Mouse (Mus musculus) forebrain, embryonic 15.5 days (tissue): ENCODE measurements around the gene Slc41a2. TPM values are rescaled to one million over a fixed set of nuclear protein-coding genes. Genes with fewer than 3 reads are reported as not detected.
A peak's percentile ranks its signal among the peaks of the same experiment; 100 is the strongest.

Experiments
- ATAC-seq: fragments of 200-750 bp; cut with Nextera tagmentation; replicated peaks from 2 replicates; pipeline ENCODE4 v1.8.0; 2017; ENCODE audit warnings: mild to moderate bottlenecking, moderate TSS enrichment, moderate library complexity
- H3K27ac ChIP-seq: fragments of 300-500 bp; sonication (generic); replicated peaks from 2 replicates; pipeline ENCODE4 v1.5.1; 2015; ENCODE audit warnings: mild to moderate bottlenecking, inconsistent platforms
- H3K27me3 ChIP-seq: fragments of 300-500 bp; sonication (generic); 2 replicates; pipeline ENCODE4 v1.6.1; 2015; ENCODE audit warnings: inconsistent platforms
- H3K36me3 ChIP-seq: fragments of 300-500 bp; sonication (generic); 2 replicates; pipeline ENCODE4 v1.6.1; 2015; ENCODE audit warnings: mild to moderate bottlenecking, inconsistent platforms
- H3K4me1 ChIP-seq: fragments of 300-500 bp; sonication (generic); 2 replicates; pipeline ENCODE4 v1.6.1; 2015; ENCODE audit warnings: inconsistent platforms
- H3K4me2 ChIP-seq: fragments of 300-500 bp; sonication (generic); replicated peaks from 2 replicates; pipeline ENCODE4 v1.6.1; 2015; ENCODE audit warnings: mild to moderate bottlenecking, inconsistent platforms
- H3K4me3 ChIP-seq: fragments of 300-500 bp; sonication (generic); 2 replicates; pipeline ENCODE4 v1.5.1; 2015; ENCODE audit warnings: mild to moderate bottlenecking, inconsistent platforms
- H3K9ac ChIP-seq: fragments of 300-500 bp; sonication (generic); replicated peaks from 2 replicates; pipeline ENCODE4 v1.6.1; 2015; ENCODE audit warnings: mild to moderate bottlenecking, inconsistent platforms
- H3K9me3 ChIP-seq: fragments of 300-500 bp; sonication (generic); 2 replicates; pipeline ENCODE4 v1.6.1; 2016; ENCODE audit warnings: inconsistent platforms
- WGBS: fragments of 180-500 bp; shearing (Covaris S2); methylation state at CpG from one replicate; pipeline ENCODE4 v1.1.7; 2015; ENCODE audit warnings: mixed read lengths; 5-methylcytosine and 5-hydroxymethylcytosine counted together
- polyA plus RNA-seq: library from polyadenylated mRNA; unstranded; fragments of >200 nt; fragmentation: Nextera tagmentation; extraction: Ambion mirVana; gene quantifications from 2 replicates; pipeline ENCODE4 v1.2.1, GENCODE M21; 2015

The Slc41a2 gene
- polyA plus RNA-seq, 1 experiment from 2014 or later = 4.4 TPM

DNA sequence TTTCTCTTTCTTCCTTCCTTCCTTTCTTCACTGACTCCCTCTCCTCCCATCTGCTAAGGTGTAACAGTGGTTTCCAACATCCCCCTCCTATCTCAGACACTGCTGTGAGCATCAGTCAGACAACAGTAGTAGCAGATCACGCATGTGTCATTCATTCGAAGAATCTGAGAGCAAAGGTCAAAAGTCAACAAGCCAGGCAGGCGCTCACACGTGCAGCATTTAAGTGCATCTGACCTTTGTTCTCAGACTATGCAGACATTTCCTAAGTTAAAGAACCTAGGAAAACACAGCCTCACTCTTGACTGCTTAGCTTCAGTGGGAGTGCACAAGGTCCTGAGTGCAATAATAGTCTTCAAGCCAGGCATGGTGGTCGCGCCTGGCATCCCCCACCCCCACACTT, 93.6 kb downstream of the Slc41a2 start:
- Histone ChIP-seq H3K4me3 (no peak overlapping the region), H3K9me3 (no peaks in the 10 kb centered on the region), H3K27me3 (no peaks in the 10 kb centered on the region), H3K4me1 (peaks cover 6% of the 10 kb centered on the region), H3K9ac (no peak overlapping the region), H3K27ac (no peak overlapping the region), H3K36me3 (no peaks in the 10 kb centered on the region), H3K4me2 (no peak overlapping the region)
- WGBS = 92% methylated on average over 6 of the region's 6 CpGs
- ATAC-seq = no peak

DNA sequence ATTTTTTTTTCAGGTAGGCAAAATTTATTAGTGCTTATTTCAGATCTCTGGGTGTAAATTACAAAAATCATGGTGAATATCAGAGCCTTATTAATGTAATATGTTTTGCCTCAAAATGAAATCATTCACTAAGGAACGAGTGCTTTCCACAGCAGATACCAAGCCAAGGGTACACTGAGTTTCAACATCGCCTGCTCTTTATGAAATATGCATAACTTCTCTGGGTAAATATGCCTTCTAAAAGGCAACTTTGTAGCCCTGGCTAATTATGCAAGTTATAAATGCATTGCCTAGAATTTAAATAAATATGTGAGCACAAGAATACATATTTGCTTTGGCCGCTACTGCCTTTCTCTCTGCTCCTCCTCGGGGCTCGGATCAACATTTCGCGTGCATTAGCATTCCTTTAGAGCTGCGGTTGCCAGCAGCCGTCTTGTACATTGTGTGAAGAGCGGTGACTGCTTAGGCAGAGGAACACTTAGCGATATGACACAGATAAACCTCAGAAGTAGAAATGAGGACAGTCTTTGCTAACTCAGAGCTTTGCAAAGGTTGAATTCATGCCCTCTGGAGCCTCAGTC, 95.5 kb downstream of the Slc41a2 start:
- H3K4me2 ChIP-seq = no peak overlapping the region
- H3K4me3 ChIP-seq = no peak overlapping the region
- peaks cover 6% of the 10 kb centered on the region for H3K4me1 ChIP-seq
- H3K27me3 ChIP-seq = no peaks in the 10 kb centered on the region
- no peak overlapping the region for H3K27ac ChIP-seq
- 39% methylated on average over 11 of the region's 11 CpGs for whole genome bisulfite sequencing
- no peak overlapping the region for H3K9ac ChIP-seq
- ATAC-seq = 0 out of 2 replicates have a peak, but pooled peaks have one; percentile 53
- H3K9me3 ChIP-seq = no peaks in the 10 kb centered on the region
- no peaks in the 10 kb centered on the region for H3K36me3 ChIP-seq

DNA sequence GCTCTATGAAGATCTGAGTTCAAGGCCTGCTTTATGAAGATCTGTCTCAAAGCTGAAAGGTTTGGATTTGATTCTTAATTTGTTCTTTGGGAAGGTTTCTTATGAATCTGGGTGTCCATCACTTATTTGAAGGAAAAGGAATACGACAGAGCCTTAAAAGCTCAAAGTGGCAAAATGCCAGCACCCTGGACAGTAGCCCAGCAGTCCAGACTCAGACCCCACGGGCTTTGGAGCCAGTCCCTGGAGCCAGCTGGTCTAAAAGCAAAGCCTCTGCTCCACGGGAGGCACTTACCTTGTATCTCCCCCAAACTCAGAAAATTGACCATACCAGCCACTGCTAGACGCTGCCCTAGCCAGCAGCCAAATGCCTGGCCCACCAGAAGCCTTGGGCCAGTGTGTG, 103.3 kb downstream of the Slc41a2 start:
- Histone ChIP-seq H3K9ac (no peak overlapping the region), H3K27ac (no peak overlapping the region), H3K4me2 (no peak overlapping the region), H3K4me1 (peaks cover 3% of the 10 kb centered on the region; the same call in 1 of the 2 replicates), H3K27me3 (no peaks in the 10 kb centered on the region), H3K4me3 (no peak overlapping the region), H3K9me3 (no peaks in the 10 kb centered on the region), H3K36me3 (no peaks in the 10 kb centered on the region)
- no peak for ATAC-seq
- 57% methylated on average over 4 of the region's 4 CpGs for WGBS

DNA sequence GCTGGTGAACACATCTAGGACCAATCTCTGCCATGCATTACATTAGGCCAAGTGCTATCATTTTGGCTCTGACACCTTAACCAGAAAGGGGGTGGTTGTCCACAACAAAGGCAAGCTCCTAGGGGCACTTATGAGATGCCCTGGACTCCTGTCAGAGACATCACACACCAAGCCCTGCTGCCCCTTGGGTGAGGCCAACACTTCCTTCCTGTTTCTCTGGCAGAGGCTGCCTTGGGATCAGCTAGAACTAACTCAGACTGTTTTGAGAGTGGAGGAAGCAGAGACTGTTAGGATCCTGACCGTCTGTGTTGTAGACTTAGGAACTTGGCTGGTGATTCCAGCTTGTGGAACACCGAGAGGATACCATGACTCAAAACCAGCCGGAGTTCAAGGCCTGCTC, 103.7 kb downstream of the Slc41a2 start:
- ATAC-seq = no peak
- Histone ChIP-seq H3K4me2 (no peak overlapping the region), H3K9me3 (no peaks in the 10 kb centered on the region), H3K27me3 (no peaks in the 10 kb centered on the region), H3K9ac (no peak overlapping the region), H3K4me3 (no peak overlapping the region), H3K36me3 (no peaks in the 10 kb centered on the region), H3K27ac (no peak overlapping the region), H3K4me1 (peaks cover 3% of the 10 kb centered on the region; the same call in 1 of the 2 replicates)
- WGBS = 94% methylated on average over 3 of the region's 3 CpGs

DNA sequence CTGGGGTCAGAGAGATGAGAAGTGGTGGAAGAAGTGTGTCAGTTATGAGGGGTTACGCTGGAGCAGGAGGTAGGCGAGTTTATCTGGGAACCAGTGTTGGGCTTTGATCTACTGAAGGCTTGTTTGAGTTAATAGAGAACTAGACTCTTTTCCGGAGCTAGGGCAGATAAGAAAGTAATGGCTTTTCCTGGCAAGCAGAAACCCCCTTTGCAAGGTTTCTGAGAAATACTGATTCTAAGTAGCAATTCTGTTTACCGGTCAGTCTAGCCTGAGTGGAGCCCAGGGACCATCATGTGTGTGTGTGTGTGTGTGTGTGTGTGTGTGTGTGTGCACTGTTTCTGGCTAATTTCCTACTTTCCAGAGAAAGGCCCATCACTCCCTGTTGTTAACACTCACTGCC, 109.1 kb downstream of the Slc41a2 start:
- H3K36me3 ChIP-seq = no peaks in the 10 kb centered on the region
- H3K27ac ChIP-seq = no peak overlapping the region
- 94% methylated on average over 4 of the region's 4 CpGs for WGBS
- no peak overlapping the region for H3K4me2 ChIP-seq
- no peaks in the 10 kb centered on the region for H3K4me1 ChIP-seq
- no peaks in the 10 kb centered on the region for H3K27me3 ChIP-seq
- no peaks in the 10 kb centered on the region for H3K9me3 ChIP-seq
- no peak overlapping the region for H3K9ac ChIP-seq
- H3K4me3 ChIP-seq = no peak overlapping the region
- no peak for ATAC-seq

DNA sequence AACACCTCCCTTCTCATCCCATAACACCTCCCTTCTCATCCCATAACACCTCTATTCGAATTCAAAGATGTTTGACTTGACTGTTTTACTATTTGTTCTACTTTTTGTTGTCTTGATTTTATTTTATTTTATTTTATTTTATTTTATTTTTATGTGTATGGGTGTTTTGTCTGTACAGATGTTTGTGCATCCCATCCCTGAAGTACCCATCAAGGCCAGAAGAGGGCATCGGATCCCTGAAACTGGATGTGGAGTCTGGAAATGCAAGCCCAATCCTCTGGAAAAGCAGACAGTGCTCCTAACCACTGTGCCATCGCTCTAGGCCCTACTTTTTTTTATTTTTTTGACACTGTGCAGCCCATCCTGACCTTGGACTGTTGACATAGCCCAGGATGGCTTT, 112.7 kb downstream of the Slc41a2 start:
- Histone ChIP-seq H3K4me3 (no peak overlapping the region), H3K27me3 (no peaks in the 10 kb centered on the region), H3K4me2 (no peak overlapping the region), H3K27ac (no peak overlapping the region), H3K9me3 (no peaks in the 10 kb centered on the region), H3K4me1 (no peaks in the 10 kb centered on the region; the same call in 1 of the 2 replicates), H3K9ac (no peak overlapping the region), H3K36me3 (no peaks in the 10 kb centered on the region)
- WGBS = 48% methylated on average over 3 of the region's 3 CpGs
- ATAC-seq = no peak

DNA sequence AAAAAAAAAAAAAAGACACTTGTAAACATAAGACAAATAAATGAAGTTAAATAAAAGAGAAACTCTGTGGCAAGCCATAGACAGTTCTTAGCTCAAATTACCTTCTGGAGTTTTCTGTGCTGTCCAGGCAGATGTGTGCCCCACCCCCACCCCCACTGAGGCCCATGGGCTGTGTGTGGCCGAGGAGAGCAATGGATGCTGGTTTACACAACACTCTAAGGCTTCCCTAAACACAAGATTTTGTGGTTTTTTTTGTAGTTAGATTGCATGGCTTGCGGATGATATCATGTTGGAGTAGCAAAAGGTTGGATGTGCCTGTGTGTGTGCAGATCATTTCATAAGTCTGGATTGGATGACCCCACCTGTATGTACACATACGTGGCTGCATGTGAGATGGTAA, 116.8 kb downstream of the Slc41a2 start:
- no peak for ATAC-seq
- Histone ChIP-seq H3K4me1 (no peaks in the 10 kb centered on the region; the same call in 1 of the 2 replicates), H3K9me3 (no peaks in the 10 kb centered on the region), H3K27me3 (no peaks in the 10 kb centered on the region), H3K4me2 (no peak overlapping the region), H3K9ac (no peak overlapping the region), H3K27ac (no peak overlapping the region), H3K4me3 (no peak overlapping the region), H3K36me3 (no peaks in the 10 kb centered on the region)
- WGBS = 88% methylated on average over 3 of the region's 3 CpGs

DNA sequence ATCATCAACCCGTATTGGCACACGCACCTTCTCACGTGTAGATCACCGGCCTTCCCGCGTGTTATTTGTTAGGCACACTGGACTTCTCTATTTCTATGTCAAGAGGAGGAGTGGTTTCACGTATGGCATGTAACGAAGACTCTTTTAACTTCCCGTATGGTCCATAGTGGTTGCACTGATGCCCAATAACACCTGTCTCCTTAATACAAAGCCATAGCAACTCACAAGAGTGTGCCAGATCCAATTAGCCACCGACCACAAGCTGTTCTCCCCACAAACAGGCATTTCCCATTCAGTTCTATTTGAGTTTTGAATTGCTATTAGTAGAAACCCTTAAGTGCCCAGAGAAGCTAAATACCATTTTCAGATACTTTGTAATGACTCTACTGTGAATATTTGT, 117.5 kb downstream of the Slc41a2 start:
- H3K4me3 ChIP-seq = no peak overlapping the region
- peak; percentile 46 for ATAC-seq
- H3K9ac ChIP-seq = no peak overlapping the region
- H3K27ac ChIP-seq = no peak overlapping the region
- H3K9me3 ChIP-seq = no peaks in the 10 kb centered on the region
- no peaks in the 10 kb centered on the region; the same call in 1 of the 2 replicates for H3K4me1 ChIP-seq
- H3K27me3 ChIP-seq = no peaks in the 10 kb centered on the region
- no peaks in the 10 kb centered on the region for H3K36me3 ChIP-seq
- WGBS = 51% methylated on average over 10 of the region's 10 CpGs
- no peak overlapping the region for H3K4me2 ChIP-seq

DNA sequence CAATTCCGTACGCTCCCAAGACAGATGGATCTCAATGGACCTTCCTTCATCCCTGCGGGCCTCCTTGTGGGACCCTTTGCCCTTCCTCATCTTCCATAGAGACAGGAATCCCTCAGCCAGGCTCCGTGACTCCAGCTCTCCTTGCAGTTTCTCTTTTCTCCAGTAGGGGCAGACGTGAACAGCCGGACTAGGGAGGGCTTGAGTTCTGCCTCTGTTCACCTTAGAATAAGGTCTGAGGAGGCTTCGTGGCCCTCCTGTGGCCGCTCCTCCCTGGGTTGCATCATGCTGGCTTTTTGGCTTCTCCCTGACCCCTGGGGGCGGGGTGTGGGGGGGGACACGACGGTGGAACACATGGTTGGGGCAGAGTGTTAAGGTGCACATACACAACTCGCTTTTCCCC, 118.0 kb downstream of the Slc41a2 start:
- 26% methylated on average over 12 of the region's 12 CpGs for WGBS
- no peaks in the 10 kb centered on the region for H3K9me3 ChIP-seq
- H3K4me3 ChIP-seq = no peak overlapping the region
- peak; percentile 49 for ATAC-seq
- no peak overlapping the region for H3K27ac ChIP-seq
- no peaks in the 10 kb centered on the region for H3K36me3 ChIP-seq
- H3K9ac ChIP-seq = no peak overlapping the region
- no peaks in the 10 kb centered on the region; the same call in 1 of the 2 replicates for H3K4me1 ChIP-seq
- no peaks in the 10 kb centered on the region for H3K27me3 ChIP-seq
- no peak overlapping the region for H3K4me2 ChIP-seq

DNA sequence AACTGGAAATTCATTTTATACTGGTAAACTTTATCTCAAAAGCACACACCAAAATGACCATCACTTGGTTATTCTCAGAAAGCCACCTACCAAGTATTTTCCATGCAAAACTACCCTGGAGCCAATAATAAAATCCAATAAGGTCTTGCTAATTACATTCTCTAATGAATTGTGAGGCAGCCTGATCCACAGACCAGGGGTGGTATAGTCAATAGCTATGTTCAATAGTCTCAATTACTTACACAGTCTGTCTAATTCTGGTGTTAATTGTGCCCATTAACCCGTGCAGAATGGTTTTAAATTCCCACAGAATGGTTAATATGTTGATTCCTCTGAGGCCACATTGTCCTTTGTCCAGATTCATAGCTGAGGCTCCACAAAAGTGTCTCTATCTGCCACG, 118.9 kb downstream of the Slc41a2 start:
- Histone ChIP-seq H3K27ac (no peak overlapping the region), H3K9ac (no peak overlapping the region), H3K27me3 (no peaks in the 10 kb centered on the region), H3K9me3 (no peaks in the 10 kb centered on the region), H3K36me3 (no peaks in the 10 kb centered on the region), H3K4me1 (no peaks in the 10 kb centered on the region; the same call in 1 of the 2 replicates), H3K4me2 (no peak overlapping the region), H3K4me3 (no peak overlapping the region)
- ATAC-seq = no peak
- WGBS = 17% methylated on average over 2 of the region's 2 CpGs

DNA sequence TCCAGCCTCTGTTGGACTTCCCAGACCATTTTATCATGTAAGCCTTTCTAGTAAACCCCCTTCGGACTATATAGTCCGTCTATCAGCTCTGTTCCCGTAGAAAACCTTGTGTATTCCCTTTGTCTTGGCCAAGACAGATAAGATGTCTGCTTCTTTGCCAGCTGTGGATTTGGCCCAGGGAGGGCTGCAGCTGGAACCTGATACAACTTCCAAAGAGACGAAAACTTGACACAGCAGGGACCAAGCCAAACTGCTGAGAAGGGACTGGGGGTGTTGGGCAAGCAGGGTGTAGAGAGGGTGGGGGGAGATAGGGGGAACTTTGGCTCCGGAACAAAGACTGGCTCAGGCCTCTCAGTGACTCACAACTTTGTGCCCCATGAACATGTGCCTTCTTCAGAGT, 120.4 kb downstream of the Slc41a2 start:
- Histone ChIP-seq H3K4me3 (no peak overlapping the region), H3K9ac (no peak overlapping the region), H3K27me3 (no peaks in the 10 kb centered on the region), H3K27ac (no peak overlapping the region), H3K9me3 (no peaks in the 10 kb centered on the region), H3K36me3 (no peaks in the 10 kb centered on the region), H3K4me2 (no peak overlapping the region), H3K4me1 (no peaks in the 10 kb centered on the region; the same call in 1 of the 2 replicates)
- no peak for ATAC-seq
- 83% methylated on average over 5 of the region's 5 CpGs for WGBS

DNA sequence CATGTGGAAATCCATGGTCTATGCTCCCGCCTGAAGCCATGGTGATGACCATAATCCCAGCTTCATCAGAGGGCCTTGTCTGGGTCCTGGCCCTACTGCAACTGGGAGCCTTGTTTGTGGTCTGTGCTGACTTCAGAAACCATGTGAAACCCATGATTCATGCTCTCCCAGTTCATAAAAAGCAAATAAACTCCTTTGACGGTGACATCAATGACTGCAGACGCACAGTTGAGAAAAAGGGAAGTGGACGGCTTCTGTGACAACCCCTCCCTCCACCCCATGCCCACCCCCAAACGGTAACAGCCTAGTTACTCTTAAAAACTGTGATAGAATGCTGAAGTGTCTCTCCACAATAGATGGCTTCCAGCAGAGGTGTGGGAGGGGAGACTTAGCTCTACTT, 122.1 kb downstream of the Slc41a2 start:
- no peaks in the 10 kb centered on the region for H3K9me3 ChIP-seq
- no peaks in the 10 kb centered on the region; the same call in 1 of the 2 replicates for H3K4me1 ChIP-seq
- no peak overlapping the region for H3K27ac ChIP-seq
- no peaks in the 10 kb centered on the region for H3K36me3 ChIP-seq
- no peak overlapping the region for H3K4me3 ChIP-seq
- H3K9ac ChIP-seq = no peak overlapping the region
- H3K27me3 ChIP-seq = no peaks in the 10 kb centered on the region
- ATAC-seq = no peak
- no peak overlapping the region for H3K4me2 ChIP-seq
- WGBS = 73% methylated on average over 5 of the region's 5 CpGs

DNA sequence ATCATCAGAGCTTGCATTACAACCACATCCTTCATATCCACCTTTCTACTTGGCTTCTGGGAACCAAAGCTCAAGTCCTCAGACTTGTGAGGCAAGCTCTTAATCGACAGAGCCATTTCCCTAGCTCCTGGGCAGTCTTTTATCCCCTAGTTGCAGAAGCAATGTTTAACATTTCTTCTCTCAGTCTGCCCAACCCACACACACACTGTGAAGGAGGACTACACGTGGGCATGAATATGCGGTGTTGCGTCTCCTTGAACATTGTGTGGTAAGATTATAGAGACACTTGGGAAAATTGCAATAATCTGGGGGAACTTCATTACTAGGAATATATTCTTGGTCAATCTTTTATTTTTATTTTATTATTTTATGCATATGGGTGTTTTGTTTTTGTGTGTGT, 125.1 kb downstream of the Slc41a2 start:
- Histone ChIP-seq H3K4me3 (no peak overlapping the region), H3K27me3 (no peaks in the 10 kb centered on the region), H3K36me3 (no peaks in the 10 kb centered on the region), H3K9ac (no peak overlapping the region), H3K4me2 (no peak overlapping the region), H3K9me3 (no peaks in the 10 kb centered on the region), H3K4me1 (peaks cover 25% of the 10 kb centered on the region), H3K27ac (no peak overlapping the region)
- ATAC-seq = no peak
- 92% methylated on average over 4 of the region's 4 CpGs for WGBS
